Mouse (Mus musculus): ENCODE measurements around the gene Nr5a2.

DNA sequence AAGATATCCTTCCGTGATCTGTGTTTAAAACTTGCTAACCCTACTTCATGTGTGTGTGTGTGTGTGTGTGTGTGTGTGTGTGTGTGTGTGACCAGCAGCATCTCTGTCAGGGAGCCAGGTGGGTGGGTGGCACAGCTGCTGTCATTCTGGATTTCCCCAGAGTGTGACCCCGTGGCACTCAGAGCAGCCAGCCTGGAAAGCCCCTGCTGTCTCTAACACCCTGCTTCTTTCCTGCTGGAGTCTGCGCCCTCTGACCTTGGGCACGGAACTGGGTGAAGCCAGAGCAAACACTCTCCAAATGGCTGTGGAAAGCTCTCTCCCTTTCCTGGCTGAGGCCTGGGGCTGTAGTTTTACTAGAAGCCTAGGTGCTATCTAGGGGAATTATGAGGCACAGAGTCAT lies 100.8 kb downstream of the Nr5a2 start:
- TF ChIP-seq CTCF (IDR thresholded peaks at IDR 0.05; ENCODE audit: extremely low read depth, insufficient read depth, low read length): no peak
- no peak for TF ChIP-seq POLR2A (IDR thresholded peaks at IDR 0.05; ENCODE audit: extremely low read depth, insufficient read depth, low read length)
